Mouse (Mus musculus) E14TG2a.4 (cell line): ENCODE measurements at regions not wholly inside any gene's neighbourhood (a gene's known extent, or its start where the extent isn't known, plus 50 kb on each side); places are given as distances from the start of the nearest gene placed in this dataset.

Experiments
- H3K27me3 ChIP-seq: 2 replicates; pipeline ENCODE4 v1.6.1; 2014; ENCODE audit warnings: low read length, control low read depth; ENCODE audit not compliant: insufficient read depth
- H3K36me3 ChIP-seq: 2 replicates; pipeline ENCODE4 v1.6.1; 2014; ENCODE audit warnings: low read length, control low read depth; ENCODE audit not compliant: insufficient read depth
- H3K4me1 ChIP-seq: replicated peaks from 2 replicates; pipeline ENCODE4 v1.6.1; 2014; ENCODE audit warnings: low read depth, low read length, control low read depth
- H3K4me3 ChIP-seq: replicated peaks from 2 replicates; pipeline ENCODE4 v1.5.1; 2014; ENCODE audit warnings: mild to moderate bottlenecking, low read length
- H3K9me3 ChIP-seq: 2 replicates; pipeline ENCODE4 v1.6.1; 2014; ENCODE audit warnings: low read length, control low read depth
- CTCF ChIP-seq: conservative IDR thresholded peaks from 2 replicates; pipeline ENCODE4 v1.5.1; 2014; ENCODE audit warnings: low read length
- NANOG ChIP-seq: IDR thresholded peaks from 2 replicates; pipeline ENCODE4 v1.6.1; 2014; ENCODE audit warnings: borderline replicate concordance, low read length, mixed read lengths
- POU5F1 ChIP-seq: IDR thresholded peaks from 2 replicates; pipeline ENCODE4 v1.6.1; 2014; ENCODE audit warnings: low read length, borderline replicate concordance

GRCm38 (mm10) chr8:26921531-26922177 is 55.5 kb upstream of the Zfp703 start:
- peaks cover 9% of the 10 kb centered on the region for H3K9me3 ChIP-seq
- H3K27me3 ChIP-seq: no peaks in the 10 kb centered on the region
- TF ChIP-seq NANOG: no peak
- TF ChIP-seq CTCF: no peak
- TF ChIP-seq POU5F1: no peak
- H3K4me1 ChIP-seq: no peaks in the 10 kb centered on the region
- H3K4me3 ChIP-seq: no peak overlapping the region
- no peaks in the 10 kb centered on the region for H3K36me3 ChIP-seq

- Histone ChIP-seq H3K4me3 (no peak overlapping the region), H3K4me1 (no peaks in the 10 kb centered on the region), H3K27me3 (no peaks in the 10 kb centered on the region), H3K36me3 (no peaks in the 10 kb centered on the region), H3K9me3 (peaks cover 9% of the 10 kb centered on the region)
- TF ChIP-seq POU5F1 (no peak), NANOG (no peak), CTCF (no peak)
Measured at GRCm38 (mm10) chr8:26922178-26922540, 55.0 kb upstream of the Zfp703 start.

GRCm38 (mm10) chr8:26923166-26923565 is 54.0 kb upstream of the Zfp703 start:
- no peaks in the 10 kb centered on the region for H3K36me3 ChIP-seq
- H3K9me3 ChIP-seq: peaks cover 8% of the 10 kb centered on the region
- H3K4me3 ChIP-seq: no peak overlapping the region
- 0 out of 2 replicates have a peak, but pooled peaks cover 3% of the 10 kb centered on the region for H3K27me3 ChIP-seq
- TF ChIP-seq NANOG (no peak), POU5F1 (no peak), CTCF (no peak)
- no peaks in the 10 kb centered on the region for H3K4me1 ChIP-seq
